In genomic region chr11:20561323-20562002, GRCm38 (mm10) we compare ENCODE assay signal across 7 mouse cellular contexts. TPM values are rescaled to one million over a fixed set of nuclear protein-coding genes. Genes with fewer than 3 reads are reported as not detected.
DNase-seq lines count a peak whose midpoint lies in the region; ATAC-seq lines count a peak whose summit lies in the region.

No protein-coding gene starts in this region.

- no peaks in the 10 kb centered on the region for H3K27me3 ChIP-seq in heart, embryonic 10.5 days (ENCODE audit: insufficient read depth, poor library complexity, severe bottlenecking)
- no peaks in the 10 kb centered on the region for H3K27me3 ChIP-seq in kidney, embryonic 16.5 days (ENCODE audit: insufficient read depth, low read length)

- H3K4me3 ChIP-seq in heart, embryonic 10.5 days: peak overlapping the region; percentile 48
- peak overlapping the region; percentile 23 for H3K4me3 ChIP-seq in kidney, embryonic 16.5 days (ENCODE audit: low read length)

- peak; percentile 96 for ATAC-seq in kidney, embryonic 16.5 days (ENCODE audit: low FRiP score, low TSS enrichment)

- H3K9me3 ChIP-seq in heart, embryonic 10.5 days: no peaks in the 10 kb centered on the region
- peaks cover 7% of the 10 kb centered on the region for H3K9me3 ChIP-seq in kidney, embryonic 16.5 days (ENCODE audit: low read length)

- DNase-seq in CD4-positive helper T cell, adult 2 months (ENCODE audit: low read depth, low spot score): peak; percentile 71
- peak; percentile 34 for DNase-seq in T-cell, adult 2 months (ENCODE audit: low spot score)
- peak; percentile 83 for DNase-seq in embryo, embryonic 10.5 days (ENCODE audit: low spot score)
- peak; percentile 93 for DNase-seq in heart, embryonic 10.5 days (ENCODE audit: low spot score)
- peak; percentile 15 for DNase-seq in lung, postnatal 25 days (ENCODE audit: low spot score)
- peak; percentile 36 to 70 for DNase-seq in spleen, postnatal 10 days (ENCODE audit: low spot score in 2 of 2)

- WGBS in heart, embryonic 10.5 days: 10% methylated on average over 13 of the region's 13 CpGs
- WGBS in kidney, embryonic 16.5 days: 7% methylated on average over 13 of the region's 13 CpGs

- H3K4me1 ChIP-seq in heart, embryonic 10.5 days: peaks cover 31% of the 10 kb centered on the region
- peaks cover 18% of the 10 kb centered on the region; the same call in 1 of the 2 replicates for H3K4me1 ChIP-seq in kidney, embryonic 16.5 days (ENCODE audit: insufficient read depth, low read length)

- no peaks in the 10 kb centered on the region for H3K36me3 ChIP-seq in heart, embryonic 10.5 days
- H3K36me3 ChIP-seq in kidney, embryonic 16.5 days (ENCODE audit: insufficient read depth, low read length): no peaks in the 10 kb centered on the region

- peak overlapping the region; percentile 65 for H3K27ac ChIP-seq in heart, embryonic 10.5 days
- H3K27ac ChIP-seq in kidney, embryonic 16.5 days (ENCODE audit: low read length): no peak overlapping the region

- peak overlapping the region; percentile 8; the same call in 1 of the 2 replicates for H3K9ac ChIP-seq in kidney, embryonic 16.5 days (replicated peaks; ENCODE audit: low read length)

- peak overlapping the region; percentile 50 for H3K4me2 ChIP-seq in kidney, embryonic 16.5 days (replicated peaks; ENCODE audit: low read depth, low read length)

RNA-seq across cellular contexts. Expression of gene Sertad2, which starts 18.4 kb away (rescaled TPM):
- polyA plus RNA-seq in heart, embryonic 10.5 days (2016; fragmentation: Nextera tagmentation; extraction: Ambion mirVana): 33.7 and 34.1 TPM in 2 replicates
- 33.1 and 38.4 TPM in 2 replicates for polyA plus RNA-seq in kidney, embryonic 16.5 days (2015; fragmentation: Nextera tagmentation; extraction: Ambion mirVana)

Comparison
In these comparisons a context has a peak if more than half of its experiments do, and no peak if none do; other contexts are left out.
1. DNase-seq: peak in every context shown above with its lines; median percentile 93 in heart, embryonic 10.5 days; 83 in embryo, embryonic 10.5 days; 71 in CD4-positive helper T cell, adult 2 months; 53 in spleen, postnatal 10 days; 34 in T-cell, adult 2 months; 15 in lung, postnatal 25 days.